Mouse (Mus musculus) macrophage (primary cell): Measurements from ENCODE around the gene Muc4. TPM values are rescaled to one million over a fixed set of nuclear protein-coding genes. Genes with fewer than 3 reads are reported as not detected.

Experiments
- H3K27ac ChIP-seq: fragments of 350-480 bp; formaldehyde crosslinking; 2 replicates; pipeline ENCODE4 v1.9.0; 2021
- H3K36me3 ChIP-seq: fragments of 350-480 bp; formaldehyde crosslinking; 2 replicates; pipeline ENCODE4 v1.9.0; 2021; ENCODE audit errors: inconsistent target
- H3K4me3 ChIP-seq: fragments of 350-480 bp; formaldehyde crosslinking; 2 replicates; pipeline ENCODE4 v1.9.0; 2021; ENCODE audit errors: inconsistent target
- H3K79me2 ChIP-seq: fragments of 350-480 bp; formaldehyde crosslinking; 2 replicates; pipeline ENCODE4 v1.9.0; 2021; ENCODE audit errors: inconsistent target
- WGBS: methylation state at CpG from one replicate; pipeline ENCODE4 v1.1.7; 2026; ENCODE audit warnings: inconsistent platforms; ENCODE audit not compliant: missing documents; 5-methylcytosine and 5-hydroxymethylcytosine counted together
- polyA plus RNA-seq: library from polyadenylated mRNA; stranded (reverse); fragments of 250-400 nt; gene quantifications from 3 replicates; pipeline ENCODE4 v1.2.4, GENCODE M21; 2018; ENCODE audit warnings: inconsistent platforms

Gene Muc4
- polyA plus RNA-seq, 1 experiment from 2014 or later = not detected

DNA sequence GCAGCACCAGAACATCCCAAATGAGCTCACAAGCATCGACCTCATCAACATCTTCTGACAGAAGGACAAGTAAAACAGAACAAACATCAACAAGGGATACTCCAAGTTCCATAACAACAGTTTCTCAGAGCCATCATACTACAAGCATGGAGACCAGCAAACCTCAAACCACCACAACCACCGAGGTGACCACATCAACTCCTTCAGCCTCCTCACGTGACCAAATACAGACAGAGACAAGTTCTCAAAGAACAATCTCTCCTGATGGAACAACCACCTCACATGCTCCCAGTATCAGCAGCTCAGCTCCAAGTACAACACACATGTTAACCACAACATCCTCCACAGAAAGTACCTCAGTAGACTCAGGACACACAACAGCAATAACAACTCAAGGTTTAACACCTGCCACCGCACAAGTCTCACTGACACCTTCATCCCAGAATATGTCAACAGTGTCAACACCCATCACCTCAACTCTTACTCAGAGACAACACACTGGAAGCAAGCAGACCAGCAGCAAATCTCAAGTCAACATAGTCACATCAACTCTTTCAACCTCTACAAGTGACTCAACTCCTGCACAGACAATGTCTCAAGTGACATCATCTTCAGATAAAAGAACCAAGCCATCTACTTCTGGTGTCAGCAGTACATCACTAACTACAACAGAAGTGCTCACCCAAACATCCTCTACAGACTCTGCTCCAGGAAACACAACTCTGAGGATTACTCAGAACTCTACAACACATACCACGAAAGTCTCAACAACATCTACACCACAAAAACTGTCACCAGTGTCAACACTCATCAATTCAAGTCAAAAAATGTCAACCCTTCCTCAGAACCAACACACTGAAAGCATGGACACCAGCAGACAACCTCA is 14.8 kb downstream of the Muc4 start:
- H3K79me2 ChIP-seq = no peaks in the 10 kb centered on the region
- H3K4me3 ChIP-seq = no peak overlapping the region
- 56% methylated on average over 5 of the region's 5 CpGs for WGBS
- H3K27ac ChIP-seq = no peak overlapping the region
- no peaks in the 10 kb centered on the region for H3K36me3 ChIP-seq

DNA sequence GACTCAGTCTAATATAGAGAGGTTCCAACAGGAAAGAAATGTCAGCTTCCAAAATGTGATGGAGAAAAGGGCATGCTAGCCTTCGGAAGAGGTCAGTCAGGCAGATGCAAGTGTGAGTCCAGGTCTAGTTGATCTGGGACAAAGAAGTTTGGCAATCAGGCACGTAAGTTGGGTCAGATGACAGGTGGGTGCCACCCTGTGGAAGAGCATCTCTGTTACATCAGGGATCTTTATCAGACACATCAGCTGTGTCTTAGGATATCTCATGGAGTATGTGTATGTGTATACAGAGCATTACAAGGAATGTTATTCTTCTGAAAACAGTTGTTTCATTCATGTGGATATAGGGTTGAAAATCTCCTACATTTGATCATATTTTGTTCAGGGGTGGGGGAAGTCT is 28.9 kb downstream of the Muc4 start:
- no peak overlapping the region for H3K4me3 ChIP-seq
- WGBS = 100% methylated on average over 2 of the region's 2 CpGs

DNA sequence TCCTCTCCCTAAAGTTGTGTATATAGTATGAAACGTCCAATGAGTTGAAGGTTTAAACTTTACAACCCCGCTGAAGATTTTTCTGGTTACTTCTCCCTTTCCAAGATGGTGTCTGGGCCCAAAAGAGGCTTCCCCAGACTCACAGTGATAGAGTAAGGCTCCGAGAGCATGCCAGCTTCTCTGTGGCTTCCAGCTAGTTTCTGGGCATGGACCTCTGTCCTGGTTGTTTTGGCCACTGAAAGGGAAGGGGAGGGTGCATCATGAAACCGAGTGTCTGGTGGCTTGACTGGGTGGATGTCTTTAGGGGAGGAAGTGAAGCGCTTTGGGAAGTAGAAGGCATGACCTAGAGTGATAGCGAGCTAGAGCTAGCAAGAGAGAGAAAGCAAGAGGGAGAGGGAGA is 29.3 kb downstream of the Muc4 start:
- WGBS = 65% methylated on average over 4 of the region's 6 CpGs

More for the DNA sequence above, 28.9 kb downstream of the Muc4 start:
- H3K27ac ChIP-seq = no peak overlapping the region
- H3K79me2 ChIP-seq = no peaks in the 10 kb centered on the region
- no peaks in the 10 kb centered on the region for H3K36me3 ChIP-seq

DNA sequence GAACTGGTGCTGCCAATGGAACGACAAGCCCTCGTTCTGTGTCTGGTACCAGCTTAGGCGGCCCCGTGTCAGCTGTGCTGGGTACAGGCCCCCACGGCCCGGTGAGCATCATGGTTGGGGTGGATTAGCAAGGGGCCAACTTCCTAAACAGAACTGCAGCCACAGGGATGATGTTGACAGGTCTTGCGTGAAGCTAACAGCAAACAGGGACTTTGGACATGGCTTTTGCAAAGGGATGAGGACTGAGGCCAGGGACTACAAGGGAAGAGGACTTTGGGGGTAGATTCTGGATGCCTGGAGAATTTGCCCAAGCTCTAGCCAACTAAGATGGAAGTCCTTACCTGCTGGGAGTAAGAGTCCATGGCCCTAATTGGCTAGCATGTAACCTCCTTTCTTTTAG is 31.2 kb downstream of the Muc4 start:
- no peak overlapping the region for H3K27ac ChIP-seq
- H3K4me3 ChIP-seq = no peak overlapping the region
- H3K79me2 ChIP-seq = no peaks in the 10 kb centered on the region
- H3K36me3 ChIP-seq = no peaks in the 10 kb centered on the region
- WGBS = 92% methylated on average over 7 of the region's 7 CpGs

More for the DNA sequence above, 29.3 kb downstream of the Muc4 start:
- H3K79me2 ChIP-seq = no peaks in the 10 kb centered on the region
- H3K36me3 ChIP-seq = no peaks in the 10 kb centered on the region
- H3K27ac ChIP-seq = no peak overlapping the region
- H3K4me3 ChIP-seq = no peak overlapping the region

DNA sequence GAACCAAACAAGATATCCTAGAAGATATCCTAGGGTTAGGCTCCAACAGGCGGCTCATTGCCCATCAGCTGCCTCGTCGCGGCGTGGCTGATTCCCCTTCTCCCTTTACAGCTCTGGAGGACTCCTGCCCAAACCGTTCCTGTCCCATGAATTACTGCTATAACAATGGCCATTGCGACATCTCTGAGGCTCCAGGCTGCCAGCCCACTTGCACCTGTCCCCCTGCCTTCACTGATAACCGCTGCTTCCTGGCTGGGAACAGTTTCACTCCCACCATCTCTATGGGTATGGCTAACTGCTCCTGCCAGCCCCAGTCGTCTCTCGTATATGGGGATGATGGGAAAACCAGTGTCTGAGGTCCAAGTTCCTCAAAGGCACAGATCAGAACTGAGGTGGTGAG is 41.0 kb downstream of the Muc4 start:
- 40% methylated on average over 10 of the region's 10 CpGs for WGBS
- H3K27ac ChIP-seq = no peak overlapping the region
- no peaks in the 10 kb centered on the region for H3K36me3 ChIP-seq
- no peaks in the 10 kb centered on the region for H3K79me2 ChIP-seq
- H3K4me3 ChIP-seq = no peak overlapping the region

DNA sequence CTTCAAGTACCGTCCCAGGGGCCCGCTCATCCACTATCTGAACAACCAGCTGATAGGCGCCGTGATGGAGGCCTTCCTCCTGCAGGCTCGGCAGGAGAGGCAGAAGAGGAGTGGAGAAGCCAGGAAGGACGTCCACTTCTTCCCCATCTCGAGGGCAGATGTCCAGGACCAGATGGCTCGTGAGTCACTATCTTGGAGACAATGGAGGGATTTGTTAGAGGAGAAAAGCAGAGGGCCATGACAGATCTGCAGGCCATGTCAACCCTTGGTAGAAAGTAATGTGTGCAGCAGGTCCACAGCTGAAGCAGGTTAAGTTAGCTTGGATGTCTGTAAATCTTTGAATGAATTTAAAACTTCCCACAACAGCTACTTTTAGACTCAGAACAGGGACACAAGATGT is 43.3 kb downstream of the Muc4 start:
- no peaks in the 10 kb centered on the region for H3K36me3 ChIP-seq
- 88% methylated on average over 8 of the region's 8 CpGs for WGBS
- no peaks in the 10 kb centered on the region for H3K79me2 ChIP-seq
- H3K27ac ChIP-seq = no peak overlapping the region
- H3K4me3 ChIP-seq = no peak overlapping the region

DNA sequence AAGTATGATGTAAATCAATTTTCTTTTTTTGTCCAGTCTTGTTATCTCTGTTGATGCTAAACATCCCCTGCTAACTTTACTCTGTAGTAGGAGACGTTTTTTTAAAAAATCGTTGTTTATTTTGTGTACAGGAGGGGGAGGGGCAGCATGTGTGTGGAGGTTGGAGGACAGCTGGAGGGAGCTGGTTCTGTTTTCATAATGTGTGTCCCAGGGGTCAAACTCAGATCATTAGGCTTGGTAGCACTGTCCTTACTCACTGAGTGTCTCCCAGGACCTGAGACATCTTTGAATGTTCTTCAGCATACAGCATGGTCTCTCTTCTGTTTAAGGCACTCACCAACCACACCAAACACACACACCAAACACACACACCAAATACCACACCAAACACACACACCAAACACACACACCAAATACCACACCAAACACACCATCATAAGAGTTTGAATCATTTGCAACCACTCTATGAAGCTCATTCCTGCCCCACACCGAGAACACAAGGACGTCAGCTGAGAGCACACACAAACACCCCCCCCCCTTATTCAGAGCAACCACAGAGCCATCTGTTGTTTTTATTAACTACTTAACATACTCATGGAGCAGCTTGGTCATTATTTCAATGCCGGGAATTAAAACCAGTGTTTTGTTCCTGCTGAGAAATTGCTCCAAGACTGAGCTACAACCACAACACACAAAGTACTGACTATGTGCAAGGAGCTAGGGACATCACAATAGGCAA is 47.8 kb downstream of the Muc4 start:
- no peak overlapping the region for H3K4me3 ChIP-seq

DNA sequence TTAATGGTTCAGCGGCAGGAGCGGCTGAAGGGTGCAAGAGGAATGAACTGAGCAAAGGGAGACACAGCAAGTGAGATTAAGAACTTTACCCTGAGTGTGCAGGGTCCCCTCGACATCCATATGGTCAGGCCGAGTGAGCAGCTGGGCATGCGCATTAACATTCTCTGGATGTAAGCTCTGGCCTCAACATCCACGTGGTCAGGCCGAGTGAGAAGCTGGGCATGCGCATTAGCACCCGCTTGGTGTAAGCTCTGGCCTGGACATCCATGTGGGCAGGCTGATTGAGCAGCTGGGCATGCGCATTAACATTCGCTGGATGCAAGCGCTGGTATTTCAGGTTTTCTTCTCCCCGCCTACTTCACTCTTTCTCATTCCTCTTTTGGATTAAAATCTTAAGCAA is 49.2 kb downstream of the Muc4 start:
- Histone ChIP-seq H3K4me3 (no peak overlapping the region), H3K36me3 (no peaks in the 10 kb centered on the region), H3K79me2 (no peaks in the 10 kb centered on the region), H3K27ac (no peak overlapping the region)
- WGBS = 89% methylated on average over 13 of the region's 13 CpGs

More for the DNA sequence above, 47.8 kb downstream of the Muc4 start:
- 74% methylated on average over 5 of the region's 5 CpGs for WGBS
- Histone ChIP-seq H3K36me3 (no peaks in the 10 kb centered on the region), H3K27ac (no peak overlapping the region), H3K79me2 (no peaks in the 10 kb centered on the region)

DNA sequence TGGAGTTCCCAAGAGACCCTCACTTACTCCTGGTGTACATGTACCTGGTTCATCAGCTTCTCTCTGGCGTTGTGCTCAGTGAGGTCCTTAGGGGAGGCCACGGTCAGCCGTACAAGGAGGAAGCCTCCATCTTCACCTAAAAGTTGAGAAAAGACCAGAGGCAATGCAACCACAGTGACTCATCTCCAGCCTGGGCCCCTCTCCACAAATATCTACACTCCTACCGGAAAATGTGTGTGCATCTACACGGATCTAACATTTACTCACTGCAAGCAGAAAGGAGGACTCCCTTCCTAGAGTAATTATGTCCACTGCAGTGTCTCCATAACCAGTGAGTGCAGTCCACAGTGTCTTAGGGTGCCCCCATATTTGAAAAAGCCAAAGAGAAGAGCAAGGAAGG is 54.4 kb downstream of the Muc4 start:
- no peak overlapping the region for H3K27ac ChIP-seq
- 81% methylated on average over 5 of the region's 5 CpGs for WGBS
- no peaks in the 10 kb centered on the region for H3K79me2 ChIP-seq
- H3K4me3 ChIP-seq = no peak overlapping the region
- no peaks in the 10 kb centered on the region for H3K36me3 ChIP-seq

DNA sequence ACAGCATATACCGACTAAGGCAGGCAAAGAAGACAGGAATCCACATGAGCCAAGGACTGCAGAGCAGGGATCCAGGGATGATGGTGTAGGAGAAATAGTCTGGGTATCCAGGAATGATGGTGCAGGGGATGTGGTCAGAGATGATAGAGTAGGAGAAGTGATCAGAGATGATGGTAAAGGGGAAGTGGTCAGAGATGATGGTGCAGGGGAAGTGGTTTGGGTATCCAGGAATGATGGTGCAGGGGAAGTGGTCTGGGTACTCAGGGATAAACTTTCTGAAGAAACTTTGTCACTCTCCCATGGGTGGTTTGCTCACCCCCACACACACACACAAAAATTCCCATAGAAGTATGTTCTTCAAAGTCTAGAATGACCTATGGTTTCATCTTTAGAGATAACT is 59.5 kb downstream of the Muc4 start:
- Histone ChIP-seq H3K79me2 (no peaks in the 10 kb centered on the region), H3K27ac (no peak overlapping the region), H3K36me3 (no peaks in the 10 kb centered on the region), H3K4me3 (no peak overlapping the region)
- 75% methylated on average over 1 of the region's 1 CpGs for WGBS

DNA sequence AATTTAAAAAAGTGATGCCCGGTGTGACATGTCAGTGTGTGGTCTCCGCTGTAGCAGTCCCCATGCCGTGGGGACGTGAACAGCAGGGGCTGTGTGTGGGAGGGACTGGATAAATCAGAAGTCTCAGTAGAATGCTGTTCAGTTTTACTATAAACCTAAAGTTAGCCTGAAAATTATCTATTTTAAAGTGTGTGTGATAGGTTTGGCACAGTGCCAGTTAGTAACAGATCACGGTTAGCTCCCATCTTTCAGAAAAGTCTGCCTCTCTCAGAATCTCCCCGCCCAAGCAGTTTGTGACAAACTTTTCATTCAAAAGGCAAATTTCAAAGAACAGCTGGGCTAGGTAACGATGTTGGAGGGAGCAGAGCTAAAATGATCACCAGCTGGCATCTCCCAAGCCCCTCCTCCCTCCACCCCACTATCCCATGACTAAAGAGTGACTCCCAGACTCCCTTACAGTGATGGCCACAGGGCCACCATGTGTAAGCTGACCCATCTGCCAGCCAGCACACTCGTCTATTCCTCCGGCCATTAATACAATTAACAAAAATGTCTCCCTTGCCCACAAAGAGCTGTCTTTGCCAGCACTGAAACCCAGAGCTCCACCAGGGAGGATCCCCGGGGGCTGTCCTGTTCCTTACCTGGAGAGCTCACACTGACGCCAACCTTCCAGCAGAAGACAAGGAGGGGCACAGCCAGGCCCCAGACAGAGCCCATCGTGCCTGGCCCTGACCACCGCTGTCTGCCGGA is 61.2 kb downstream of the Muc4 start:
- 89% methylated on average over 9 of the region's 14 CpGs for whole genome bisulfite sequencing
- Histone ChIP-seq H3K4me3 (no peak overlapping the region), H3K79me2 (no peaks in the 10 kb centered on the region), H3K27ac (no peak overlapping the region), H3K36me3 (no peaks in the 10 kb centered on the region)

DNA sequence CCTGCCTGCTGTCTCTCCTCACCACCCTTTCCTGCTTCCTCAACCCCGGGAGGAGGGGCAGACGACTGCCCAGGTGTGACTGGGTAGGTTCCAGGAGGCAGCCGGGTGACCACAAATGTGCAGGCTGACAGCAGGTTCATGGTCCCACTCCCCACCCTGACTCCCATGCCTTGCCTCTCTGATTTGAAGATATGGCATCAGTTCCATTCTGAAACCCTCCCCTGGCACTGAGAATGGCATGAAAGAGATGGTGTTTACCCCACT is 61.7 kb downstream of the Muc4 start, which contains the start of gene Muc20:
Gene Muc20 (minus strand): TSS at position 10 of the 264 bp plus-strand sequence.
- H3K27ac ChIP-seq = no peak within 1 kb of the TSS
- H3K4me3 ChIP-seq = no peak within 1 kb of the TSS
- H3K79me2 ChIP-seq = no peaks in the 10 kb centered on the region
- H3K36me3 ChIP-seq = no peaks in the 10 kb centered on the region
- 67% methylated on average over 3 of the region's 3 CpGs for WGBS

DNA sequence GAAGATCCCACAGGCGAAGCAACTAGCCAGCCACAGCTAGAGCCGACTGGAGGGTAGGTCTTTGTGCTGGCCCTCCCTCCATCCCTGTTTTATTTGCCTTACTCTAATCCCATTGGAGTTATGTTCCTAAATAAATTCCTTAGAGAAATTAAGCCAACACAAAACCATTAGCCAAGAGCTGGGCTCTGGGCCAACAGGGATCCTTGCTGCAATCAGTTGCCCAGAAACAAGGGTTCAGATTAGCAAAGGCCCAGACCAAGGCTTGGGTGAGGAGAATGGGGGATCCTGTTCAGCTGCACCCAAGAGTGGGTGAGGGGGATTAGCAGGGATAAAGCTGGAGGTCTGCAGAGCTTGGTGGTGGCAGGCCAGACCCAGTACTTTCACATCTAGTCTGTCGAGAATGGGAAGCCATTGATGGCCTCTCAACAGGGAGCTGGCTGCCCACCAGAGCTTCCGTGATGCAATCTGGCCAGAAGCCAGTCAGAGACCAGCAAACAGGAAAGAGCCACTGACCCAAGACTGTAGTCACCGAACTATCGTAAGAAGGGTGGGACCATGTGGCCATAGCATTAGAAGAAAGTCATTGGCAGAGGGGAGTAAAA is 67.7 kb downstream of the Muc4 start:
- WGBS = 42% methylated on average over 6 of the region's 6 CpGs
- Histone ChIP-seq H3K36me3 (no peaks in the 10 kb centered on the region), H3K4me3 (no peak overlapping the region), H3K27ac (no peak overlapping the region), H3K79me2 (no peaks in the 10 kb centered on the region)

DNA sequence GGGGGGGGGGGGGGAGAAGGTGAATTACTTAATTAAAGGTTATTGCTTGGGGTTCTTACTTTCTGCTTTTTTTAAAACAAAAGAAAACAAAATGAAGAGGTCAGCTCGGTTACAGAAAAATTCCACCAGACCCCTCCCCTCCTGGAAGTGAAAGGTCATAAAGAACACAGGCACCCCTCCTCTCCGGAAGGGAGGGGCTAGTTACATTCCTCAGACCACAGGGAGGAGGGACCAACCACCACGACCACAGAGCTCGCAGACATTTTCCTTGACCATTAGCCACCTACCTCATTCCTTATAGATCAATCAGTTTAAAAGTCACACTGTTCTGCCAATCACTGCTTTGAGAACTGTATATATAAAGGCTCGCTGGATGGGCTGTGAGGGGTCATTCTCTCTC is 68.2 kb downstream of the Muc4 start:
- Histone ChIP-seq H3K79me2 (no peaks in the 10 kb centered on the region), H3K27ac (no peak overlapping the region), H3K4me3 (no peak overlapping the region), H3K36me3 (no peaks in the 10 kb centered on the region)
- WGBS = 48% methylated on average over 5 of the region's 5 CpGs
